Mouse (Mus musculus): ENCODE results near the gene Arhgef3. TPM values are rescaled to one million over a fixed set of nuclear protein-coding genes. Genes with fewer than 3 reads are reported as not detected.
A peak's percentile ranks its signal among the peaks of the same experiment; 100 is the strongest.

The Arhgef3 gene
- total RNA-seq, 2 experiments from 2014 or later: 8.5 to 20.0 TPM

GRCm38 (mm10) chr14:27151432-27151831 is 36.7 kb downstream of the Arhgef3 start:
- intact Hi-C loops (cut with DNase I): no loop called here
- Histone ChIP-seq H3K4me3 (no peak overlapping the region), H3K27ac (peak overlapping the region; percentile 81)
- TF ChIP-seq CTCF (IDR thresholded peaks at IDR 0.05): no peak
- DNase-seq: peak; percentile 70

- intact Hi-C loops (cut with DNase I): no loop called here
- no peak for TF ChIP-seq CTCF (IDR thresholded peaks at IDR 0.05)
- no peak overlapping the region for H3K27ac ChIP-seq
- no peak for DNase-seq
- no peak overlapping the region for H3K4me3 ChIP-seq
Measured at GRCm38 (mm10) chr14:27155088-27155487, 40.4 kb downstream of the Arhgef3 start.

GRCm38 (mm10) chr14:27156032-27156431 is 41.3 kb downstream of the Arhgef3 start:
- intact Hi-C loops (cut with DNase I): no loop called here
- no peak overlapping the region for H3K4me3 ChIP-seq
- no peak for DNase-seq
- TF ChIP-seq CTCF (IDR thresholded peaks at IDR 0.05): no peak
- H3K27ac ChIP-seq: no peak overlapping the region

- Histone ChIP-seq H3K4me3 (no peak overlapping the region), H3K27ac (no peak overlapping the region)
- TF ChIP-seq CTCF (IDR thresholded peaks at IDR 0.05): no peak
- intact Hi-C loops (cut with DNase I): no loop called here
- DNase-seq: no peak
Measured at GRCm38 (mm10) chr14:27158133-27158532, 43.4 kb downstream of the Arhgef3 start.

GRCm38 (mm10) chr14:27158782-27159181 is 44.1 kb downstream of the Arhgef3 start:
- no peak for DNase-seq
- intact Hi-C loops (cut with DNase I): no loop called here
- H3K4me3 ChIP-seq: no peak overlapping the region
- TF ChIP-seq CTCF (IDR thresholded peaks at IDR 0.05): no peak
- H3K27ac ChIP-seq: peak overlapping the region; percentile 13; the same call in 1 of the 2 replicates

GRCm38 (mm10) chr14:27160762-27161161 is 46.1 kb downstream of the Arhgef3 start:
- no peak for TF ChIP-seq CTCF (IDR thresholded peaks at IDR 0.05)
- intact Hi-C loops (cut with DNase I): no loop called here
- Histone ChIP-seq H3K27ac (no peak overlapping the region), H3K4me3 (no peak overlapping the region)
- no peak for DNase-seq

DNA sequence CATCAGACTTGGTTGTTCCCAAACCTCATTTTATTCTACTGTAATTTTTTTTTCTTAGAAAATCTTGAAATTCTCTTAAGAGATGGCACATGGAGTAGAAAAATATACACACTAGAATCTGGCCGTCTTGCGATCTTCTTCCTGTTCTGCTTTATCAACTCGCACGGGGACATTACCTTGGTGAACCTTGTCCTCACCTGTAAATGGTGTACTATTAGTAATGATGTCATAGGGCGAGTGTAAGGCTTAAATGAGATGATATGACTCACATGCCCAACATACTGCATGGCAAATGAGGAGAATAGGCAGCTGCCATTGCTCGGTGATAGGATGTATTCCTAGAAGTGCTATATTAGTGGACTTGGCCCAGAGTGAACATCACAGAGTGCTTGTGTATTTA is 49.9 kb downstream of the Arhgef3 start:
- TF ChIP-seq CTCF (IDR thresholded peaks at IDR 0.05): no peak
- intact Hi-C loops (cut with DNase I): no loop called here
- Histone ChIP-seq H3K4me3 (no peak overlapping the region), H3K27ac (no peak overlapping the region)
- DNase-seq: no peak

- Histone ChIP-seq H3K4me3 (no peak overlapping the region), H3K27ac (no peak overlapping the region)
- no peak for TF ChIP-seq CTCF (IDR thresholded peaks at IDR 0.05)
- intact Hi-C loops (cut with DNase I): no loop called here
- DNase-seq: no peak
Measured at GRCm38 (mm10) chr14:27166751-27167150, 52.1 kb downstream of the Arhgef3 start.

DNA sequence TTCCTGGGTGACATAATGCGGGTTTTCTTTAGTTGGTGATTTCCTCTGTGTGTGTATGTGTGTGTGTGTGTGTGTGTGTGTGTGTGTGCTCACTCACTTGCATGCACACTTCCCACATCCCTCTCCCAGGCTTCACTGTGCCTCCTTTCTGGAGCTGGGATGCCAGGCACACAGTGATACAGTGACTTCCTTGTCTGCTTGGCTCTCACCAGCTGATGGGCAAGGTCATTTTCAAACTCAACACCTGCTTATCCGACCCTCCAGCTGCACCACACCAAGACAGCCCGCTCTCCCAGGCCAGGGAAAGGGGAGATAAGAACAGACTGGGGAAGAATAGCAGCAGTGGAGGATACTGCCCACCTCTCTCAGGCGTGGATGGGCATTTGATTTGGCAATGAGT is 52.5 kb downstream of the Arhgef3 start:
- intact Hi-C loops (cut with DNase I): no loop called here
- DNase-seq: no peak
- Histone ChIP-seq H3K27ac (no peak overlapping the region), H3K4me3 (no peak overlapping the region)
- TF ChIP-seq CTCF (IDR thresholded peaks at IDR 0.05): no peak

DNA sequence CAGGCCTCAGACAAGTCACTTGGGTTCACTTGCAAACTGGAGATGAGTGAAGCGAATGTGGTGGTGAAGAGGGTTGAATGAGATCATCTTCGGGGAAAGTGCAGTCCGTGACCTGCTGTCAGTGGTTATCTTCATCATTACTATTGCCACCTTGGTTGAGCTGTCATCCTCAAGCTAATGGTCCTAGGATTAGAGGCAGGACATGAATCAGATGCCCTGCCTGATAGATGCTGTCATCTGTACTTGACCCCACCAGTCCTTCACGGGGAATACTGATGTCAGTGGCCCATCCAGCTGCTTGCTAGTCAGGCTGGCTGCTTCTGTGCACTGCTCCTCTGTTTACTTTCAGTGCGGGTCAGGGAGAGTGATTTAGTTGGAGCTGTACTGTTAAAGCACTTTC is 53.7 kb downstream of the Arhgef3 start:
- Histone ChIP-seq H3K27ac (no peak overlapping the region), H3K4me3 (no peak overlapping the region)
- intact Hi-C loops (cut with DNase I): no loop called here
- DNase-seq: no peak
- TF ChIP-seq CTCF (IDR thresholded peaks at IDR 0.05): no peak

DNA sequence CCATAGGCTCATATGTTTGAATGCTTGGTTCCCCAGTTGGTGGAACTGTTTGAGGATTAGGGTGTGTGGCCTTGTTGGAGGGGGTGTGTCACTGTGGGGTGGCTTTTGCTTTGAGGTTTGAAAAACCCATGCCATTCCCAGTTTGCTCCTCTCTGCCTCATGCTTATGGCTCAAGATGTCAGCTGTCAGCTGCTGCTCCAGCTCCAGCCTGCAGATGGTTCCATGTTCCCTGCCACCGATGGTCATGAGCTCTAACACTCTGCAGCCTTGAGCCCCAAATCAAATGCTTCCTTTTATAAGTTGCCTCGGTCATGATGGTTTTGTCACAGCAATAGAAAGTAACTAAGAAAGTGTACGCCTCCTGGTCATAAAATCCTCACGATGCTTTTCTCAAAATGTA is 54.6 kb downstream of the Arhgef3 start:
- TF ChIP-seq CTCF (IDR thresholded peaks at IDR 0.05): no peak
- no peak overlapping the region for H3K4me3 ChIP-seq
- DNase-seq: no peak
- H3K27ac ChIP-seq: no peak overlapping the region
- intact Hi-C loops (cut with DNase I): no loop called here

DNA sequence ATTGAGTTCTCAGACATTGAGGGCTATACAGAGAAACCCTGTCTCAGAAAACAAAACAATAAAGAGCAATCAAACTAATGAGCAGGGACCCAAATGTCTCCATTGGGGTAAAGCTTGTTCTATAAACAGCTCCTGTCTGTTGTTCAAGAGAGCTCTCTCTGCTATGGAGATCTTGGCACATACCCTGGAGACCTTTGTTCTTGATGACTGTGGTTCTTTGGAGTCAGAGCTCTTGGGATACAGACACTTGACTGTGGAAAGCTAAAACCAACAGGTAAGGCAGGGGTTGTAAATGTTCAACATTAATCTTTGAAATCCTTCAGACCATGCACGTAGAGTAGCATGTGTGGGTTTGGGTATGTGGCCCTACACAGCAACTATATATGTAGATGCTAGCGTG is 55.7 kb downstream of the Arhgef3 start:
- Histone ChIP-seq H3K4me3 (no peak overlapping the region), H3K27ac (peak overlapping the region; percentile 75; the same call in 1 of the 2 replicates)
- intact Hi-C loops (cut with DNase I): no loop called here
- DNase-seq: no peak
- no peak for TF ChIP-seq CTCF (IDR thresholded peaks at IDR 0.05)

DNA sequence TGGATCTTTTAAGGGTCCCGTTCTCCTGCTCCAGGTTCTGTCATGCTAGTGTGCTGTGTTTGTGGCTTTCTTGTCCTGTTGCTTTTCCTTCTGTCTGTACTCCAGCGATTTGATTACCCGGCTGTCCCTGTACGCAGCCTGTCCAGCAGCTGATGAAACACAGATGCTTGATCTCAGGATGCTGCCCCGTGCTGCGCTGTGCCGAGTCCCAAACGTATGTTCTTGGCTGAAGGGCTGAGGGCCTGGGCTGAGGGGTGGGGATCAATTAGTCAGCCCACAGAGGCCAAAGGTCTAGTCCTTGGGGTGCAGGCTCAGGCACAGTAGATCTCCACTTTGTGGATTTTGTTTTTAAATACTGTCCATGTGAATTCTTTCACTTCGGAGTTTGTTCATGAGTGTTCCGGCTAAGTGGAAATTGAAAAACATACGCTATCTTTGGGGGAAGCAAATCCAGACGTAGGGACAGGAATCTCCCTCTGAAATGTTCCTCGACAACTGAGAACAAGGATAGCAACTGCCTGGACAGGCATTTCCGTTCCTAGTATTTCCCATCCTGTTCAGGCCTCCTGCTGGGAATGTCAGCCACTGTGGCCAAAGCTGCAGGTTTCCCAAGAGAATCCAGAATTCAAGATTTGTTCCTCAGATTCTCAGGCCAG is 56.6 kb downstream of the Arhgef3 start:
- TF ChIP-seq CTCF (IDR thresholded peaks at IDR 0.05): no peak
- peak; percentile 69 for DNase-seq
- Histone ChIP-seq H3K27ac (peak overlapping the region; percentile 75), H3K4me3 (peak overlapping the region; percentile 46)
- intact Hi-C loops (cut with DNase I): no loop called here

GRCm38 (mm10) chr14:27173178-27173803 is 58.6 kb downstream of the Arhgef3 start:
- peak; percentile 76 for DNase-seq
- Histone ChIP-seq H3K27ac (peak overlapping the region; percentile 75), H3K4me3 (peak overlapping the region; percentile 49)
- 0 out of 2 replicates have a peak, but pooled peaks have one; percentile 2 for TF ChIP-seq CTCF (IDR thresholded peaks at IDR 0.05)
- intact Hi-C loops (cut with DNase I): no loop called here
